Mouse (Mus musculus) urinary bladder, adult 18-20 months (tissue): Measurements from ENCODE around the gene Hist1h2ah.
A peak's percentile ranks its signal among the peaks of the same experiment; 100 is the strongest.

Experiments used
- DNase-seq, 2 experiments: peaks; one replicate each; pipeline ENCODE4 v3.0.0; 2022; ENCODE audit warnings: low spot score in 2 of 2, mixed read lengths in 2 of 2

The Hist1h2ah gene

DNA sequence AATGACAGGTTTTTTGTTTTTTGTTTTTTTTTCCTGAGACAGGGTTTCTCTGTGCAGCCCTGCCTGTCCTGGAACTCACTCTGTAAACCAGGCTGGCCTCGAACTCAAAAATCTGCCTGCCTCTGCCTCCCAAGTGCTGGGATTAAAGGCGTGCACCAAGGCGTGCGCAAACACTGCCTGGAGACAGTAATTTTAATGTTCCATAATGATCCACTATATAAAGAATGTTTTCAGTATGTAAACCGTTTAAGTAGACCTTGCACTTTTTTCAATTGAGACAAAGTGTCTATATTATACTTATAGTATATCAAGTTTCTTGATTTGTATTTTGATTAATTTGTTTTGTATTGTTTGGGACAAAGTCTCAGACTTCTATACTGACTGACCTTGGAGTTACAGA, 4.0 kb upstream of the Hist1h2ah start:
- DNase-seq: no peak

DNA sequence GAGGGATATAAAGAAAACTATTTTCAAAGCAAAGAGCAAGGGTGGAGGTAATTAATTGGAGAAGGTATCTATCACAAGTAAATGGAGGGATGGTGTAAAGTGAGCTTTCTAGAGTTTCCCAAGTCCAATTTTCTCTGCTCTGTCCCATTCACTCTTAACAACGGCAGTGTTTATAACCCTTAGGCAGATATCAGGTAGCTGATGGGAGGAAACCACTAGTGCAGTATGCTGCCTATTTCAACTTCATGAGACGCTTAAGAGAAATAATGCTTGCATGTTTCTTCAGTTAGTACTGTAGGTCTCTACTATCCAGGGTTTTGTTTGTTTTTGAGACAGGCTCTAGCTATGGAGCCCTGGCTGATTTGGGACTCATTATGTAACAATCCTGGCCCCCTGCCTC, 2.0 kb upstream of the Hist1h2ah start:
- DNase-seq: no peak

DNA sequence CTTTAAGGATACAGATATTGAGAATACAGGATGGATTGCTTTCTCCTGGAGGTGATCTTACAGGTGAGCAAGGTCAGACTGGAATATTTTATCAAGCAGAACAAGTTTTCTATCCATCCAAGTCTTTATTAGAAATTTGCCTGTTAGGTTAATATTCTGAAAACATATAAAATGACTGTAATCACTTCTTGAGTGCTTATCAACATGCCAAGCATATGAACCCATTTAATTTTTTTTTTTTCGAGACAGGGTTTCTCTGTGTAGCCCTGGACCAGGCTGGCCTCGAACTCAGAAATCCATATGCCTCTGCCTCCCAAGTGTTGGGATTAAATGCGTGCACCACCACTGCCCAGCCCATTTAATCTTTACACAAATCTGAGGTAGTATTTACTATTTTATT, 1.6 kb upstream of the Hist1h2ah start:
- DNase-seq: no peak

DNA sequence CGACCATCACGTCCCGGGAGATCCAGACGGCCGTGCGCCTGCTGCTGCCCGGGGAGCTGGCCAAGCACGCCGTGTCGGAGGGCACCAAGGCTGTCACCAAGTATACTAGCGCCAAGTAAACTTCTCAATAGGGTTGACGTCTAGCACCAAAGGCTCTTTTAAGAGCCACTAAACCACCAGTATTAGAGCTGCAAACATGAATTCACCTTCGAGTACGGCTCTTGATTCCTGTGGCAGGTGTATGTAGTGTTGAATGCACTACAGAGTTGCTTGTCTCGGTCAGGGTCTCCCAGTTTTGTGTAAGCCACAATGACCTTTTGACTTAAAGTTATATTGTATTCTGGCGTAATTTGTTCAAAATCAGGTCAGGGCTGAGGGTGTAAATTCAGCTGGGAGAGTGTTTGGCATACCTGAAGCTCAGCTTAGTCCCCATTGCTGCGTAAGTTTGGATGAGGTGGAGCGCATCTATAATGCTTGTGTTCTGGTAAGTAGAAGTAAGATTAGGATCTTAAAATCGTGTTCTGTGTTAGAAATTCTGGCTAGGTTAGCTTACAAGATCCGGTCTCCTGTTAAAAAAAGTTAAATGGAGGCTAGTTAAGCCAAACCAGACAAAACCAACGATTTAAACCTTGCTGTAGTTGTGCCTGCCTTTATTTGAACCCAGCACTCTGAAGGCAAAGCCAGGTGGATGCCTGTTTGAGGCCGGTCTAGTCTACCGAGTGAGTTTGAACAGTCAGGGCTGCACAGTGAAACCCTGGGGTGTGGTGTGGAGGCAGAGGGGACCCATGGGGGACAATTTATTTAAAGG, 985 bp upstream of the Hist1h2ah start:
- no peak for DNase-seq

DNA sequence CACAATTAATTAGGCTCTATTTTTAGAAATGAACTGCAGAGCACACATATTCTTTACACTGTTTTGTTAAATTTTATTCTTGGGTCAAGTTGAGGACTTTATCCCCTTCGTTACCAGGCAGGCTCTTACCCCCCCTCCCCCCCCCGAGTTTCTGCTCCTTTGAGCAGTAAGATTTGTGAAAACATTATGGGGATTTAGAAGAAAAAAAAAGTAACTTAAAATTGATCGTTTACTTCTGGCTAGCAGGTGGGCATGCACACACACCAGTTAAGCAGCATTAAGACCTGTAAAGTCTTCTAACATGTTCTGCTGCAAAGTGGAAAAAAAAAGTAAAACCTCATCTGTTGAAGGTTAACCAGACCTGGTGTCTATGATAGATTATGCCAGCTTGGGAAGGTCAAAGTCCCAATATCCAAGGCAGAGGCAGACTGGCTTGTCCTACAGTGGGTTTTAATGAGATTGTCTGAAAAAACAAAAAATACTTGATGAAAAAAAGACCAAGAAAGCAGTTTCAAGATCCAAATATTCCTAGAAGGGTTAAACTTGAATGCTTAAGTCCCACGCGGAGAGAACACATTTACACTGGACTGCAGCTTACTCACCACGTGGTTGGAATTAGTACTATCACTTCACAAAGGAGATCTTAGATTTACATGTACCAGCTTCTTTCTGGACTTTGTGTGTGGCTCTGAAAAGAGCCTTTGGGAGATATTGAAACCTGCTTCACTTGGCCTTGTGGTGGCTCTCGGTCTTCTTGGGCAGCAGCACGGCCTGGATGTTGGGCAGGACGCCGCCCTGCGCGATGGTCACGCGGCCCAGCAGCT, 713 bp downstream of the Hist1h2ah start:
- DNase-seq: no peak

- no peak for DNase-seq
Measured at GRCm38 (mm10) chr13:22033741-22034442, 1.5 kb downstream of the Hist1h2ah start.

DNA sequence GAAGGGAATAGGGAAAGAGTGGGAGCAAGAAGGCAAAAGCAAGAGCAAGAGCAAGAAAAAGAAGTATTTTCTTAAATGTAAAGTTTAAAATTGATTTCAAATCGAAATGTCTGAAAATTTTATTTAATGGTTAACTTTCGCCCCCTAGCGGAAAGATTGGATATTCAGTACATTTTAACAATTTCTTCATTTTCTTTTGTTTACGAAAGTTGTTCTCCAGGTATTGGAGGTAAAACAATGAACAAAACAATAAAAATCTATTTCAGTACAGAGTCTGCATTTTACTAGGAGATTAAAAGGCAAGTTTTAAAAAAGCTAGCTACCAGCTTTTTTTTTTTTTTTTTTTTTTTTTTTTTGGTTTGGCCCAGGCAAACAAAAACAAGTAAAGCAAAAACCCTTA, 4.9 kb downstream of the Hist1h2ah start:
- no peak for DNase-seq

- DNase-seq: no peak
Measured at GRCm38 (mm10) chr13:22029928-22030327, 5.4 kb downstream of the Hist1h2ah start.

DNA sequence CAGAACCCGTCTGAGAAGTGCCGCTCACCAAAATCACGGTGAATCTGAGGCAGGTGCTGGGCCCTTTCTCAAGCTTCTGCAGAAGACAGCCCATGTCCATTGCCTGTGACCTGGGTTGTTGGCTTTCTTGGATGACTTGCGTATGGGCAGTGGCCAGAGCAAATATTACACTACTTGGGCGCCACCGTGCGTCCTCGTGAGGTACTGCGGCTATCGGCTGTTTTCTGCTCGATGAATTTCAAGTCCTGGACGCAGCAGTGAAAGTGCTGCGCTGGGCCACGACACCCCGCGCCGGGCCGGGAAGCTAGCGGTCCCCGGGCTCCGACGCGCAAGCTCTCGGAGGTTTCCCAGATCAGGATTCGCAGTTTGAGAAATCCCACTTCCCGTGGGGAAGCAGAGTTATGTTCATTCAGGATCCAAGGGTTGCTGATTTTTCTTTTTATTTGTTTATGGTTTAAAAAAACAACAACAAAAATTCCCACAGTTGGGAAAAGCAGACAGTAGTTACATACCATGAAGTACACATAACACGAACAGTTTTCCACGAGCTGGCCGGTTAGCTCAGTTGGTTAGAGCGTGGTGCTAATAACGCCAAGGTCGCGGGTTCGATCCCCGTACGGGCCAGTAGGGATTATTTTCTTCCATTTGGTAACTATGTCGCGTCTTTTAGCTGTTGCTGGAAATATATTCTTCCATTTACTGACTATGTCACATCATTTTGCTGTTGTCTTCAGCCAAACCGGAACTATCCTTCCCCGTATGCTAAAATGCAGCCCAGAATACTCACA, 6.5 kb downstream of the Hist1h2ah start:
- DNase-seq: peak; percentile 91 to 95

GRCm38 (mm10) chr13:22026058-22027031, 9.0 kb downstream of the Hist1h2ah start:
- DNase-seq: peak; percentile 65 to 80

DNA sequence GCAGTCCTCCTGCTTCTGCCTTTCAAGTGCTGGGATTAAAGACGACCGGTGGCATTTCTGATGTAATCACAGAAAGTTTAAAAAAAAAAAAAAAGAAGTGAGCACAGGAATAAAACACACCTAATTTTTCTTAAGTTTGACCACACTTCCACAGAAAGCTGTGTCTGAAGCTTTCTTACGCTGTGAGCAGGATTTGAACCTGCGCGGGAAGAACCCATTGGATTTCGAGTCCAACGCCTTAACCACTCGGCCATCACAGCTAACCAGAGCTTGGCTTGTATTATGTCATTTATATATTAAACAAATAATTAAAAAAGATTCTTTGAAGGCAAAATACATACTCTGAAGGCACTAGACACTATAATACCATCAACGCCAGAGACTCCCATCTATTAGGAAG, 13.1 kb downstream of the Hist1h2ah start:
- DNase-seq: peak in 1 of 2 experiments; percentile 70

GRCm38 (mm10) chr13:22021581-22021980, 13.8 kb downstream of the Hist1h2ah start:
- DNase-seq: no peak

- peak in 1 of 2 experiments; percentile 44 for DNase-seq
Measured at GRCm38 (mm10) chr13:22020901-22021339, 14.4 kb downstream of the Hist1h2ah start.

- DNase-seq: no peak
Measured at GRCm38 (mm10) chr13:22019934-22020835, 15.2 kb downstream of the Hist1h2ah start.

DNA sequence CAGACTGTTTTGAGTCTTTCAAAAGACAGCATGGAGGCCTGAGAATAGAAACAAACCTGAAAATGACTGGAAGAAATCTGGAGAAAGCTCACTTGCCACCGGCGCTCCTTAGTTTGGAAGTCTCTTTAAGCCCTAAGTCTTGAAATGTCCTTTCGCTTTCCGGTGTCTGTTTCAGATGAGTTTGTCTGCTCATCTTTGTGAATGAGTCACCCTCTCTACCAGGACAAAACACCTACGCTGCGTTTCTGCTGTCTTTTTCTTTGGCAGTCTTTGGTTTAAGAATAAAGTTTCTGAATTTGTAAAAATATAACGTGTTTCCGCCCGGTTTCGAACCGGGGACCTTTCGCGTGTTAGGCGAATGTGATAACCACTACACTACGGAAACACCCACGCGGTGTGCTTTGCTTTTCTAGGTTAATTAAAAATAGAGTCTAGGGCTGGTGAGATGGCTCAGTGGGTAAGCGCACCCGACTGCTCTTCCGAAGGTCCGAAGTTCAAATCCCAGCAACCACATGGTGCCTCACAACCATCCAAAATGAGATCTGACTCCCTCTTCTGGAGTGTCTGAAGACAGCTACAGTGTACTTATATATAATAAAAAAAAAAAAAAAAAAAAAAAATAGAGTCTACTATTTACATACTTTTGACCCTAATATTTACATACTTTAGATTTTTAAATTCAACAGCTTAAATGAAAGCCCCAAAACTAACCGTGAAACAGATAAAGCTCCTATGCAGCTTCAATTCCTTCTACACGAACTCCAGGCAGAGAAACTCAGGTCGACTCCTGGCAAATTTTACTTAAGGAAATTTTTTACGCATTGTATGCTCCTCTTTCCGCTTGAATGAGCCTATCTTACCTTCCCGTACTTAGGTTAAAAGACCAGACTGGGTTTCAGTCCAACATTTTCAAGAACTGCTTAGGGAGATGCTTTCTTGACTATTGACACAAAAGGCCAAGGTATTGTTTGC, 19.6 kb downstream of the Hist1h2ah start:
- DNase-seq: peak in 1 of 2 experiments; percentile 34

- DNase-seq: no peak
Measured at GRCm38 (mm10) chr13:22014411-22014845, 20.9 kb downstream of the Hist1h2ah start.

DNA sequence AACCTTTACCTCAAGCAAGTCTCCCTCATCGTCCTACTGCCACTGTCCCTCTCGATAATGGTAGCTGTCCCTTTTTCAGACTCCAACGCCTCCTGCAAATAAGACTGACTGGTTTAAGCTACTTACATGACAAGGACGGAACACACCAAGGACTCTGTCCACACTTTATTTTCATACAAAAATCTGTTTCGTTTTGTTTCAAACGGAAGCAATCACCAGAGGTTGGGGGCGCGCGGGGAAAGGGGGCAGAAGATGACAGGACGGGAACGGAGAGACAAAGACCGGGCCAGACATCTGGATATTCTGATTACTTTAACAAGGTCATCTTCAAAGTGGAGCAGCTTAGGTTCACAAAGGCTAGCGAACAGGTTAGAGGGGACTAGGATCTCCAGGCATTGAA, 21.7 kb downstream of the Hist1h2ah start:
- no peak for DNase-seq

- DNase-seq: no peak
Measured at GRCm38 (mm10) chr13:22009642-22010041, 25.7 kb downstream of the Hist1h2ah start, which contains the start of gene Prss16. Prss16 (minus strand) TSS chr13:22009742.
